Mouse (Mus musculus) kidney, embryonic 15.5 days (tissue): Measurements from ENCODE around the gene Vps18. TPM values are rescaled to one million over a fixed set of nuclear protein-coding genes. Genes with fewer than 3 reads are reported as not detected.

ENCODE experiments used
- ATAC-seq: fragments of 200-750 bp; cut with Nextera tagmentation; replicated peaks from 2 replicates; pipeline ENCODE4 v1.8.0; 2017; ENCODE audit warnings: moderate TSS enrichment; ENCODE audit not compliant: low FRiP score
- H3K27ac ChIP-seq: fragments of 300-500 bp; sonication (generic); 2 replicates; pipeline ENCODE4 v1.5.1; 2015; ENCODE audit warnings: mild to moderate bottlenecking, inconsistent platforms
- H3K27me3 ChIP-seq: fragments of 300-500 bp; sonication (generic); 2 replicates; pipeline ENCODE4 v1.6.1; 2015; ENCODE audit warnings: inconsistent platforms
- H3K36me3 ChIP-seq: fragments of 300-500 bp; sonication (generic); 2 replicates; pipeline ENCODE4 v1.6.1; 2015; ENCODE audit warnings: inconsistent platforms
- H3K4me1 ChIP-seq: fragments of 300-500 bp; sonication (generic); 2 replicates; pipeline ENCODE4 v1.6.1; 2015; ENCODE audit warnings: inconsistent platforms
- H3K4me2 ChIP-seq: fragments of 300-500 bp; sonication (generic); 2 replicates; pipeline ENCODE4 v1.6.1; 2015; ENCODE audit warnings: moderate library complexity, mild to moderate bottlenecking, inconsistent platforms
- H3K4me3 ChIP-seq: fragments of 300-500 bp; sonication (generic); replicated peaks from 2 replicates; pipeline ENCODE4 v1.5.1; 2015; ENCODE audit warnings: mild to moderate bottlenecking, inconsistent platforms
- H3K9ac ChIP-seq: fragments of 300-500 bp; sonication (generic); 2 replicates; pipeline ENCODE4 v1.6.1; 2015; ENCODE audit warnings: mild to moderate bottlenecking, inconsistent platforms
- H3K9me3 ChIP-seq: fragments of 300-500 bp; sonication (generic); replicated peaks from 2 replicates; pipeline ENCODE4 v1.6.1; 2016; ENCODE audit warnings: inconsistent platforms
- WGBS: fragments of 180-500 bp; shearing (Covaris S2); methylation state at CpG from one replicate; pipeline ENCODE4 v1.1.7; 2015; ENCODE audit warnings: mixed read lengths; 5-methylcytosine and 5-hydroxymethylcytosine counted together
- polyA plus RNA-seq: library from polyadenylated mRNA; unstranded; fragments of >200 nt; fragmentation: Nextera tagmentation; extraction: Ambion mirVana; gene quantifications from 2 replicates; pipeline ENCODE4 v1.2.1, GENCODE M21; 2015

Vps18 gene
- polyA plus RNA-seq, 1 experiment from 2014 or later = 19.6 TPM

GRCm38 (mm10) chr2:119324576-119325318 is 36.2 kb downstream of the Vps18 start:
- Histone ChIP-seq H3K4me1 (peaks cover 74% of the 10 kb centered on the region), H3K4me3 (peak overlapping the region; percentile 52), H3K36me3 (no peaks in the 10 kb centered on the region), H3K4me2 (peak overlapping the region; percentile 85), H3K9ac (no peak overlapping the region), H3K27me3 (peaks cover 96% of the 10 kb centered on the region), H3K9me3 (no peaks in the 10 kb centered on the region), H3K27ac (peak overlapping the region; percentile 18; the same call in 1 of the 2 replicates)
- peak; percentile 33 for ATAC-seq
- WGBS = under 1% methylated on average over 32 of the region's 32 CpGs

DNA sequence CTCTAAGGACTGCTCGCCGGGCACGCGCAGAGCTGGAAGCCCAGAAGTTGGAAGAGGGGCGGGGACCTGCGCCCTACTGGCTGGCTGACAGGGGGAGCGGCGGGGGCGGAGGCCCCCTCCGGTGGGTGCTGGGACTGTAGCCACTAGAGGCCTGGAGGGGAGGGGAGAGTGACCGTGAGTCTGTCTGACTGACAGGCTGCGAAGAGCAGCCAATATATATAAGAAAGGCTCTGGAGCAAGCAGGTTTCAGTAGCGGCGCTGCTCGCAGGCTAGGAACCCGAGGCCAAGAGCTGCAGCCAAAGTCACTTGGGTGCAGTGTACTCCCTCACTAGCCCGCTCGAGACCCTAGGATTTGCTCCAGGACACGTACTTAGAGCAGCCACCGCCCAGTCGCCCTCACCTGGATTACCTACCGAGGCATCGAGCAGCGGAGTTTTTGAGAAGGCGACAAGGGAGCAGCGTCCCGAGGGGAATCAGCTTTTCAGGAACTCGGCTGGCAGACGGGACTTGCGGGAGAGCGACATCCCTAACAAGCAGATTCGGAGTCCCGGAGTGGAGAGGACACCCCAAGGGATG is 37.1 kb downstream of the Vps18 start, which contains the start of gene Dll4:
TSS of gene Dll4 (plus strand) at position 217 of the 576 bp plus-strand sequence.
- Histone ChIP-seq H3K36me3 (no peaks in the 10 kb centered on the region), H3K9ac (peak within 1 kb of the TSS; percentile 45)

GRCm38 (mm10) chr2:119326161-119327101 is 37.9 kb downstream of the Vps18 start:
- H3K27me3 ChIP-seq = peaks cover 96% of the 10 kb centered on the region
- ATAC-seq = peak; percentile 23
- peaks cover 69% of the 10 kb centered on the region for H3K4me1 ChIP-seq
- H3K27ac ChIP-seq = peak overlapping the region; percentile 23; the same call in 1 of the 2 replicates
- H3K9me3 ChIP-seq = no peaks in the 10 kb centered on the region
- H3K4me2 ChIP-seq = peak overlapping the region; percentile 85
- peak overlapping the region; percentile 45 for H3K9ac ChIP-seq
- H3K4me3 ChIP-seq = peak overlapping the region; percentile 52
- under 1% methylated on average over 61 of the region's 61 CpGs for whole genome bisulfite sequencing
- no peaks in the 10 kb centered on the region for H3K36me3 ChIP-seq

More for the DNA sequence above, 37.1 kb downstream of the Vps18 start, which contains the start of gene Dll4:
- Histone ChIP-seq H3K4me2 (peak within 1 kb of the TSS; percentile 85), H3K27me3 (peaks cover 96% of the 10 kb centered on the region), H3K4me3 (peak within 1 kb of the TSS; percentile 52), H3K9me3 (no peaks in the 10 kb centered on the region), H3K27ac (peak within 1 kb of the TSS; percentile 23), H3K4me1 (peaks cover 77% of the 10 kb centered on the region)
- WGBS = under 1% methylated on average over 33 of the region's 33 CpGs
- peak; percentile 39 for ATAC-seq

- Histone ChIP-seq H3K4me2 (peak overlapping the region; percentile 85), H3K4me1 (peaks cover 62% of the 10 kb centered on the region), H3K4me3 (peak overlapping the region; percentile 52), H3K27ac (0 out of 2 replicates have a peak overlapping the region, but pooled peaks have one; percentile 29), H3K9ac (peak overlapping the region; percentile 45), H3K27me3 (peaks cover 96% of the 10 kb centered on the region), H3K9me3 (no peaks in the 10 kb centered on the region), H3K36me3 (no peaks in the 10 kb centered on the region)
- ATAC-seq = no peak
- under 1% methylated on average over 30 of the region's 30 CpGs for WGBS
Observed at GRCm38 (mm10) chr2:119327102-119327480, 38.6 kb downstream of the Vps18 start.

DNA sequence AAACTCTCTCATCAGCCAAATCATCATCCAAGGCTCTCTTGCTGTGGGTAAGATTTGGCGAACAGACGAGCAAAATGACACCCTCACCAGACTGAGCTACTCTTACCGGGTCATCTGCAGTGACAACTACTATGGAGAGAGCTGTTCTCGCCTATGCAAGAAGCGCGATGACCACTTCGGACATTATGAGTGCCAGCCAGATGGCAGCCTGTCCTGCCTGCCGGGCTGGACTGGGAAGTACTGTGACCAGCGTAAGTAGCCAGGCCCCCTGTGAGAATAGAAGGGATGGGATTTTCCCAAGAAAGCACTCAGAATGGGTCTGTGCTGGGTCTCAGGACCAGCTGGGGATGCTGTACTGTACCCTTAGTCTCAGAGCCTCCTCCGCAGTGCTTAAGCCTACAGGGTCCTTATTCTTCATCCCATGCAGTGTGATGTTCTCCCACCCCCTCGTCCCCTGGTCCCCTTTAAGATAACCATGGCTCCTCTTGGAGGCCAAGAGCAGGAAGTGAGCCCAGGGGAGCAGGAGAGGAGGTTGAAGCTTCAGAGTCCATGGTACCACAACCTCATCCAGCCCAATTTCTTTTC is 39.5 kb downstream of the Vps18 start:
- Histone ChIP-seq H3K27ac (peak overlapping the region; percentile 29), H3K27me3 (peaks cover 90% of the 10 kb centered on the region)

GRCm38 (mm10) chr2:119328546-119328945 is 40.0 kb downstream of the Vps18 start:
- ATAC-seq = no peak
- H3K9me3 ChIP-seq = no peaks in the 10 kb centered on the region
- H3K9ac ChIP-seq = no peak overlapping the region
- H3K4me3 ChIP-seq = peak overlapping the region; percentile 52
- H3K36me3 ChIP-seq = no peaks in the 10 kb centered on the region
- peak overlapping the region; percentile 85 for H3K4me2 ChIP-seq
- H3K4me1 ChIP-seq = peaks cover 50% of the 10 kb centered on the region
- 41% methylated on average over 5 of the region's 5 CpGs for WGBS
- no peak overlapping the region for H3K27ac ChIP-seq
- H3K27me3 ChIP-seq = peaks cover 84% of the 10 kb centered on the region

More for the DNA sequence above, 39.5 kb downstream of the Vps18 start:
- peak overlapping the region; percentile 52 for H3K4me3 ChIP-seq
- peaks cover 53% of the 10 kb centered on the region for H3K4me1 ChIP-seq
- H3K9ac ChIP-seq = peak overlapping the region; percentile 25; the same call in 1 of the 2 replicates
- no peaks in the 10 kb centered on the region for H3K9me3 ChIP-seq
- WGBS = 16% methylated on average over 11 of the region's 11 CpGs
- no peak for ATAC-seq
- peak overlapping the region; percentile 85 for H3K4me2 ChIP-seq
- no peaks in the 10 kb centered on the region for H3K36me3 ChIP-seq

- Histone ChIP-seq H3K27me3 (peaks cover 77% of the 10 kb centered on the region), H3K36me3 (no peaks in the 10 kb centered on the region), H3K4me2 (peak overlapping the region; percentile 85), H3K4me1 (peaks cover 43% of the 10 kb centered on the region), H3K4me3 (peak overlapping the region; percentile 52), H3K9ac (no peak overlapping the region), H3K27ac (no peak overlapping the region), H3K9me3 (no peaks in the 10 kb centered on the region)
- WGBS = 41% methylated on average over 3 of the region's 3 CpGs
- ATAC-seq = no peak
Observed at GRCm38 (mm10) chr2:119329123-119329817, 40.7 kb downstream of the Vps18 start.

DNA sequence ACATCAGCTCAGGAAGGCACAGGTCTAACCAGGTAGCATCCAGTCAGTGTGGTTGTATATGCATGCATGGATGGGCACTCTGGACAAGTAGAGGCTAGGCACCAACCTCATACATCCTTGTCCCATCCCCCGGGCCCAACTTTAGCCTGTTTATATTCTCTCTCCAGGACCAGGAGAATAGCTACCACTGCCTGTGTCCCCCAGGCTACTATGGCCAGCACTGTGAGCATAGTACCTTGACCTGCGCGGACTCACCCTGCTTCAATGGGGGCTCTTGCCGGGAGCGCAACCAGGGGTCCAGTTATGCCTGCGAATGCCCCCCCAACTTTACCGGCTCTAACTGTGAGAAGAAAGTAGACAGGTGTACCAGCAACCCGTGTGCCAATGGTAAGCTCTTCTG is 42.3 kb downstream of the Vps18 start:
- WGBS = 91% methylated on average over 8 of the region's 8 CpGs
- ATAC-seq = no peak
- H3K4me3 ChIP-seq = no peak overlapping the region

GRCm38 (mm10) chr2:119332177-119332661 is 43.7 kb downstream of the Vps18 start:
- H3K27ac ChIP-seq = no peak overlapping the region
- WGBS = 78% methylated on average over 24 of the region's 24 CpGs
- no peaks in the 10 kb centered on the region for H3K9me3 ChIP-seq
- ATAC-seq = no peak
- H3K4me2 ChIP-seq = peak overlapping the region; percentile 28
- H3K27me3 ChIP-seq = peaks cover 50% of the 10 kb centered on the region
- H3K4me1 ChIP-seq = peaks cover 17% of the 10 kb centered on the region
- no peaks in the 10 kb centered on the region for H3K36me3 ChIP-seq
- H3K9ac ChIP-seq = no peak overlapping the region
- no peak overlapping the region for H3K4me3 ChIP-seq

More for the DNA sequence above, 42.3 kb downstream of the Vps18 start:
- Histone ChIP-seq H3K9ac (no peak overlapping the region), H3K27me3 (peaks cover 62% of the 10 kb centered on the region), H3K4me2 (0 out of 2 replicates have a peak overlapping the region, but pooled peaks have one; percentile 8), H3K4me1 (peaks cover 27% of the 10 kb centered on the region), H3K9me3 (no peaks in the 10 kb centered on the region), H3K27ac (no peak overlapping the region), H3K36me3 (no peaks in the 10 kb centered on the region)

DNA sequence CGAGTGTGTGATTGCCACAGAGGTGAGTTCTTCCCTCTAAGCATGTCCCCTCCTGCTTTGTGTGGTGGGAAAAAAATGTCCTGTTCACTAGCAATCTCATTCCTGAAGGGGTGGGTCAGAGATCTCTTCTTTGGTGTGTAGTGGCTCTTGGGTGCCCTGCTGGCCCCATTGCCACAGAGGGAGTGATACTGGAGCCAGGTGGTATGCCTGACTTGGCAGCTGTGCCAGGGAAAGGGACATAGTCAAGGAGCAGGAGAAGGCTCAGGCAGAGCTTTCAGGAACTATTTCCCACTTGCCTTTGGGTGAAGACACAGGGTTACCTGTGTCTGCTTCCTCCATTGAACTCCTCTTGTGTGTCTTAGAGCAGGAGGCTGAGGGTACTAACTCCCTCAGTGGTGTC is 45.6 kb downstream of the Vps18 start:
- H3K27ac ChIP-seq = no peak overlapping the region
- peaks cover 22% of the 10 kb centered on the region for H3K4me1 ChIP-seq
- no peaks in the 10 kb centered on the region for H3K9me3 ChIP-seq
- H3K36me3 ChIP-seq = no peaks in the 10 kb centered on the region
- H3K4me3 ChIP-seq = no peak overlapping the region
- 43% methylated on average over 1 of the region's 1 CpGs for WGBS
- ATAC-seq = no peak
- peaks cover 31% of the 10 kb centered on the region for H3K27me3 ChIP-seq
- H3K9ac ChIP-seq = no peak overlapping the region
- H3K4me2 ChIP-seq = peak overlapping the region; percentile 27
